Mouse (Mus musculus): Measurements from ENCODE around the gene Macf1. TPM values are rescaled to one million over a fixed set of nuclear protein-coding genes. Genes with fewer than 3 reads are reported as not detected.
"Not testable (repeated sequence)": the region's sequence is repeated elsewhere in the genome, so short reads cannot be mapped to it uniquely, and the experiment has no call there.

Macf1 gene
- polyA plus RNA-seq, 1 experiment from 2014 or later = 114 TPM

DNA sequence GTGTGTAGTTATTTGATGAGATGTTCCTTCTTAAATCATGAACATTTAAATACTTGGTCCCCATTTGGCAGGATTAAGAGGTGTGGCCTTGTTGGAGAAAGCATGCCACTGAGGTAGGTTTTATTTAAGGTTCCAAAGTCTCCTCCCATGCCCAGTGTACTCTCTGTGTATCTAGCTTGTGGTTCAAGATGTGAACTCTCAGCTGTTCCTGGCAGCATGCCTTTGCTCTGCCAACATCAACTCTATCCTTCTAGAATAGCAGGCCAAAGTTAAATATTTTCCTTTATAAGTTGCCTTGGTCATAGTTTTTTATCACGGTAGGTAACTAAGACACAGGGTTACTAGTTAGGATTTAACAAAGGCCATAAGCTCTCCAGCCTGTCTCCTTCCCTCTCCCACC, 230.4 kb downstream of the Macf1 start:
- H3K36me3 ChIP-seq (ENCODE audit: control insufficient read depth, insufficient read depth, low read length) = peaks cover 15% of the 10 kb centered on the region
- no peak for DNase-seq (ENCODE audit: low spot score)
- no peaks in the 10 kb centered on the region for H3K27me3 ChIP-seq (ENCODE audit: control insufficient read depth, insufficient read depth, low read length)
- no peaks in the 10 kb centered on the region for H3K9me3 ChIP-seq (ENCODE audit: control insufficient read depth, low read length)
- H3K9ac ChIP-seq (ENCODE audit: low read depth, low read length) = no peak overlapping the region
- H3K4me2 ChIP-seq (replicated peaks; ENCODE audit: low read depth, low read length) = no peak overlapping the region
- no peaks in the 10 kb centered on the region for H3K4me1 ChIP-seq (replicated peaks; ENCODE audit: control insufficient read depth, insufficient read depth, low read length)
- 94% methylated on average over 1 of the region's 1 CpGs for WGBS
- no peak for ATAC-seq (ENCODE audit: low FRiP score)
- no peak overlapping the region for H3K4me3 ChIP-seq (ENCODE audit: low read depth, low read length)
- no peak overlapping the region for H3K27ac ChIP-seq (ENCODE audit: low read depth, low read length)

DNA sequence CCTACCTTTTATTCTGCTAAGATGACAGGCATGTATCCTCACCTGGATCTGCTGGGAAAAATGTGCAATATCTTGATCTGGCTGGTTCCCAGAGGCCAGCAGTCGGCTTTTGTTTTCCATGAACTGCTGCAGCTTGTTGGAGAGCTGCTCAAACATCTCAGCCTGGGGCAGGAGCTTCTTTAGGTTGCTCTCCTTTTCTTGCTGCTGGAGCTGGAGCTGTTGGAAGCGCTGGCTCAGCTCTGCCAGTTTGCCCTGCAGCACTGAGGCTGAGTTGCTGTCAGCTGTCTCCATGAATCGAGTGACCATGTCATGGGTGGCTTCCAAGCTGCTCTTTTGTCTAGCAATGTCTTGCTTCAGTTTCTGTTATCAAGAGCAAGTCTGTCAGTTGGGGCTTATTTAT, 232.2 kb downstream of the Macf1 start:
- Histone ChIP-seq H3K4me2 (replicated peaks; ENCODE audit: low read depth, low read length) (no peak overlapping the region), H3K9ac (ENCODE audit: low read depth, low read length) (no peak overlapping the region), H3K4me1 (replicated peaks; ENCODE audit: control insufficient read depth, insufficient read depth, low read length) (no peaks in the 10 kb centered on the region), H3K4me3 (ENCODE audit: low read depth, low read length) (no peak overlapping the region), H3K27me3 (ENCODE audit: control insufficient read depth, insufficient read depth, low read length) (no peaks in the 10 kb centered on the region), H3K27ac (ENCODE audit: low read depth, low read length) (no peak overlapping the region), H3K9me3 (ENCODE audit: control insufficient read depth, low read length) (no peaks in the 10 kb centered on the region), H3K36me3 (ENCODE audit: control insufficient read depth, insufficient read depth, low read length) (peaks cover 17% of the 10 kb centered on the region)
- WGBS = 86% methylated on average over 3 of the region's 3 CpGs
- ATAC-seq (ENCODE audit: low FRiP score) (no peak), DNase-seq (ENCODE audit: low spot score) (no peak)

DNA sequence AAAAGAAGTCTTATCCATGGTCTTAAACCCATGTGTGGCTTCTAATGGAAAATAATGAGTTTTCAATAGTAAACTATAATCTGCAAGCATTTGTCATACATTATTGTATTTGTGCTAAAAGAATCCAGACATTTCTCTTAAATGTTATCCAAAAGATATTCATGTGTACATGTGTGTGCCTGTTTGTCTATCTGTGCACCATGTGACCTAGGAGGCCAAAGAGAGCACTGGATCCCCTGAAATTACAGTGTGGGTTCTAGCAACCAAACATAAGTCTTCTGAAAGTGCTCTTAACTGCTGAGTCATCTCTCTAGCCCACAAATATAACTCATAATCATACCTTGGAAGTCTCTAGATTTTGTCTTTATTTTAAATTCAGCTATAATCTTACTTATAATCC, 234.9 kb downstream of the Macf1 start:
- H3K4me2 ChIP-seq (replicated peaks; ENCODE audit: low read depth, low read length) = no peak overlapping the region
- no peaks in the 10 kb centered on the region for H3K27me3 ChIP-seq (ENCODE audit: control insufficient read depth, insufficient read depth, low read length)
- ATAC-seq (ENCODE audit: low FRiP score) = no peak

GRCm38 (mm10) chr4:123448015-123448414, 236.1 kb downstream of the Macf1 start:
- Histone ChIP-seq H3K27ac (ENCODE audit: low read depth, low read length) (no peak overlapping the region), H3K4me1 (replicated peaks; ENCODE audit: control insufficient read depth, insufficient read depth, low read length) (no peaks in the 10 kb centered on the region), H3K4me3 (ENCODE audit: low read depth, low read length) (no peak overlapping the region), H3K4me2 (replicated peaks; ENCODE audit: low read depth, low read length) (no peak overlapping the region), H3K9ac (ENCODE audit: low read depth, low read length) (no peak overlapping the region), H3K27me3 (ENCODE audit: control insufficient read depth, insufficient read depth, low read length) (no peaks in the 10 kb centered on the region), H3K9me3 (ENCODE audit: control insufficient read depth, low read length) (no peaks in the 10 kb centered on the region), H3K36me3 (ENCODE audit: control insufficient read depth, insufficient read depth, low read length) (peaks cover 14% of the 10 kb centered on the region; the same call in 1 of the 2 replicates)
- DNase-seq (ENCODE audit: low spot score) = no peak
- ATAC-seq (ENCODE audit: low FRiP score) = no peak
- WGBS = 92% methylated on average over 2 of the region's 2 CpGs

More for the DNA sequence above, 234.9 kb downstream of the Macf1 start:
- Histone ChIP-seq H3K27ac (ENCODE audit: low read depth, low read length) (no peak overlapping the region), H3K36me3 (ENCODE audit: control insufficient read depth, insufficient read depth, low read length) (peaks cover 14% of the 10 kb centered on the region; the same call in 1 of the 2 replicates), H3K4me3 (ENCODE audit: low read depth, low read length) (no peak overlapping the region), H3K9ac (ENCODE audit: low read depth, low read length) (no peak overlapping the region), H3K9me3 (ENCODE audit: control insufficient read depth, low read length) (no peaks in the 10 kb centered on the region), H3K4me1 (replicated peaks; ENCODE audit: control insufficient read depth, insufficient read depth, low read length) (no peaks in the 10 kb centered on the region)
- no peak for DNase-seq (ENCODE audit: low spot score)

- Histone ChIP-seq H3K27ac (ENCODE audit: low read depth, low read length) (no peak overlapping the region), H3K4me1 (replicated peaks; ENCODE audit: control insufficient read depth, insufficient read depth, low read length) (no peaks in the 10 kb centered on the region), H3K4me3 (ENCODE audit: low read depth, low read length) (no peak overlapping the region), H3K9ac (ENCODE audit: low read depth, low read length) (no peak overlapping the region), H3K4me2 (replicated peaks; ENCODE audit: low read depth, low read length) (no peak overlapping the region), H3K27me3 (ENCODE audit: control insufficient read depth, insufficient read depth, low read length) (no peaks in the 10 kb centered on the region), H3K9me3 (ENCODE audit: control insufficient read depth, low read length) (no peaks in the 10 kb centered on the region), H3K36me3 (ENCODE audit: control insufficient read depth, insufficient read depth, low read length) (peaks cover 14% of the 10 kb centered on the region; the same call in 1 of the 2 replicates)
- WGBS = 68% methylated on average over 3 of the region's 3 CpGs
- DNase-seq (ENCODE audit: low spot score) (no peak), ATAC-seq (ENCODE audit: low FRiP score) (no peak)
Observed at GRCm38 (mm10) chr4:123447251-123447650, 236.9 kb downstream of the Macf1 start.

GRCm38 (mm10) chr4:123446754-123447153, 237.4 kb downstream of the Macf1 start:
- Histone ChIP-seq H3K4me1 (replicated peaks; ENCODE audit: control insufficient read depth, insufficient read depth, low read length) (no peaks in the 10 kb centered on the region), H3K27ac (ENCODE audit: low read depth, low read length) (no peak overlapping the region), H3K4me3 (ENCODE audit: low read depth, low read length) (no peak overlapping the region), H3K27me3 (ENCODE audit: control insufficient read depth, insufficient read depth, low read length) (no peaks in the 10 kb centered on the region), H3K4me2 (replicated peaks; ENCODE audit: low read depth, low read length) (no peak overlapping the region), H3K36me3 (ENCODE audit: control insufficient read depth, insufficient read depth, low read length) (peaks cover 12% of the 10 kb centered on the region; the same call in 1 of the 2 replicates), H3K9me3 (ENCODE audit: control insufficient read depth, low read length) (no peaks in the 10 kb centered on the region), H3K9ac (ENCODE audit: low read depth, low read length) (no peak overlapping the region)
- no peak for ATAC-seq (ENCODE audit: low FRiP score)
- DNase-seq (ENCODE audit: low spot score) = no peak
- 77% methylated on average over 7 of the region's 7 CpGs for WGBS

GRCm38 (mm10) chr4:123446221-123446620, 237.9 kb downstream of the Macf1 start:
- not testable (repeated sequence) for H3K4me3 ChIP-seq (ENCODE audit: low read depth, low read length); H3K9me3 ChIP-seq (ENCODE audit: control insufficient read depth, low read length); H3K4me2 ChIP-seq (replicated peaks; ENCODE audit: low read depth, low read length); DNase-seq (ENCODE audit: low spot score); H3K27me3 ChIP-seq (ENCODE audit: control insufficient read depth, insufficient read depth, low read length); H3K9ac ChIP-seq (ENCODE audit: low read depth, low read length); ATAC-seq (ENCODE audit: low FRiP score); H3K27ac ChIP-seq (ENCODE audit: low read depth, low read length); H3K4me1 ChIP-seq (replicated peaks; ENCODE audit: control insufficient read depth, insufficient read depth, low read length)
- H3K36me3 ChIP-seq (ENCODE audit: control insufficient read depth, insufficient read depth, low read length) = peaks cover 12% of the 10 kb centered on the region; the same call in 1 of the 2 replicates
- WGBS = 89% methylated on average over 2 of the region's 2 CpGs

- no peak for DNase-seq (ENCODE audit: low spot score)
- Histone ChIP-seq H3K36me3 (ENCODE audit: control insufficient read depth, insufficient read depth, low read length) (0 out of 2 replicates have a peak, but pooled peaks cover 5% of the 10 kb centered on the region), H3K4me3 (ENCODE audit: low read depth, low read length) (no peak overlapping the region), H3K27me3 (ENCODE audit: control insufficient read depth, insufficient read depth, low read length) (no peaks in the 10 kb centered on the region), H3K27ac (ENCODE audit: low read depth, low read length) (no peak overlapping the region), H3K9ac (ENCODE audit: low read depth, low read length) (no peak overlapping the region), H3K9me3 (ENCODE audit: control insufficient read depth, low read length) (no peaks in the 10 kb centered on the region), H3K4me1 (replicated peaks; ENCODE audit: control insufficient read depth, insufficient read depth, low read length) (no peaks in the 10 kb centered on the region), H3K4me2 (replicated peaks; ENCODE audit: low read depth, low read length) (no peak overlapping the region)
- ATAC-seq (ENCODE audit: low FRiP score) = no peak
- 87% methylated on average over 5 of the region's 5 CpGs for WGBS
Observed at GRCm38 (mm10) chr4:123438414-123438813, 245.7 kb downstream of the Macf1 start.

GRCm38 (mm10) chr4:123433171-123433570, 251.0 kb downstream of the Macf1 start:
- no peak overlapping the region for H3K4me2 ChIP-seq (replicated peaks; ENCODE audit: low read depth, low read length)
- ATAC-seq (ENCODE audit: low FRiP score) (no peak), DNase-seq (ENCODE audit: low spot score) (no peak)
- H3K27me3 ChIP-seq (ENCODE audit: control insufficient read depth, insufficient read depth, low read length) = no peaks in the 10 kb centered on the region
- H3K4me1 ChIP-seq (replicated peaks; ENCODE audit: control insufficient read depth, insufficient read depth, low read length) = no peaks in the 10 kb centered on the region
- no peak overlapping the region for H3K9ac ChIP-seq (ENCODE audit: low read depth, low read length)
- no peak overlapping the region for H3K4me3 ChIP-seq (ENCODE audit: low read depth, low read length)
- no peak overlapping the region for H3K27ac ChIP-seq (ENCODE audit: low read depth, low read length)
- peaks cover 10% of the 10 kb centered on the region for H3K36me3 ChIP-seq (ENCODE audit: control insufficient read depth, insufficient read depth, low read length)
- H3K9me3 ChIP-seq (ENCODE audit: control insufficient read depth, low read length) = no peaks in the 10 kb centered on the region
- WGBS = 92% methylated on average over 3 of the region's 3 CpGs
